Mouse (Mus musculus): ENCODE data around the gene Rac1.

Rac1 gene

DNA sequence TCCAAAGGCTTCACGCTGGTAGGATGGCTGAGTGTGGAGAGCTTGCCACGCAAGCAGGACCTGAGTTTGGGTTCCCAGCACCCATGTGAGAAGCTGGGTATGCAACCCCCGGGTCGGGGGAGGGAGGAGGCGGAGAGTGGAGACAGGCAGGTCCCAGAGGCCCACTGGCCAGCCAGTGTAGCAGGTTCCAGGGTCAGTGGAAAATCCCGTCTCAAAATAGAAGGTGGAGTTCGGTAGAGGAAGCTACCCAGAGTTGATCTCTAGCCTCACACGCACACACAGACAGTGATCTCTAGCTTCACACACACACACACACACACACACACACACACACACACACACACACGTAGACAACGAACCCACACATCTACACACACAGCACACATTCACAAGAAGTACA lies 34.7 kb downstream of the Rac1 start:
- no peak for DNase-seq (ENCODE audit: low read depth, low spot score)

DNA sequence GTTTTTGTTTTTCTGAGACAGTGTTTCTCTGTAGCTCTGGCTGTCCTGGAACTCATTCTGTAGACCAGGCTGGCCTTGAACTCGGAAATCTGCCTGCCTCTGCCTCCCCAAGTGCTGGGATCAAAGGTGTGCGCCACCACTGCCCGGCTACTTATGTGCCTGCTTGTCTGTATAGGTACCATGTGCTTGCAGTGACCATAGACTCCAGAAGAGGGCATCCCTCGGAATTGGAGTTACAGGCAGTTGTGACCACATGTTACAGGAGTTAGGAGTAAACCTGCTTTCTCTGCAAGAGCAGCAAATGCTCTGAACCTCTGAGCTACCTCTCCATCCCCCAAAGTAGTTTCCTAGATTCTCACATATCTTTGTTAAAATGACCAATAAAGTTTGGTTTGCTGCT lies 36.1 kb downstream of the Rac1 start:
- no peak for DNase-seq (ENCODE audit: low read depth, low spot score)

GRCm38 (mm10) chr5:143489749-143490342 lies 38.0 kb downstream of the Rac1 start:
- DNase-seq (ENCODE audit: low read depth, low spot score) = no peak

- DNase-seq (ENCODE audit: low read depth, low spot score) = no peak
These were observed 39.8 kb downstream of the Rac1 start for GRCm38 (mm10) chr5:143487998-143488397.

DNA sequence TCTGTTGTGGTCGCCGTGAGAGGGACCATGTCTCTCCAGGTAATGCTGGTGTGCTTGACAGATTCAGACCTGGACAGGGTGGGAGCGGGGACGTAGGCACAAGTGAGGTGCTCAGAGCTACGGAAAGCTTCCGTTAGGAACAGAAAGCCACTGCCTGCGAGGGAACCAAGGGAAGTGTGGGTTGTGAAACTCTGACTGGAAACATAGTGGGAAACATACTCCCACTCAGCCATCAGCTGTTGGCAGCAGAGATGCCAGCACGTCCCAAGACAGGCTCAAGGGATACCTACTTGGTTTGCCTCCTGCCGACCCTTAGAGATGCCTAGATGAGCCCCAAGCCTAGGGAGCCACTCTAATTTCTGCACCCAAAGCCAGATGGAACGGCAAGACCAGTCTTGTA lies 40.6 kb downstream of the Rac1 start:
- DNase-seq (ENCODE audit: low read depth, low spot score) = no peak

GRCm38 (mm10) chr5:143484955-143485354 lies 42.9 kb downstream of the Rac1 start:
- DNase-seq (ENCODE audit: low read depth, low spot score) = no peak

DNA sequence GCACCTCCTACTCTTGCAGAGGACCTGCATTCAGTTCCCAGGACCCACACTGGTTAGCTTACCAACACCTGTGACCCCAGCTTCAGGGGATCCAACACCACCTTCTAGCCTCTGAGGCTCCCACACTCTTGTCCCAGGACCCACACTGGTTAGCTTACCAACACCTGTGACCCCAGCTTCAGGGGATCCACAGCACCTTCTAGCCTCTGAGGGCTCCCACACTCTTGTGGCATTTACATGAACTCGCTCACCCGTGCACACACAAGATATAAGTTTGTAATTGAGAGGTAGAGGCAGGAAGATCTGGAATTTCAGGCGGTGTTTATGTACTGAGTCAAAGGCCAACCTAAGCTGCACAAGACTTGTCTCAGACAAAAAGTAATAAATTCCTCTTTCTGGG lies 49.9 kb downstream of the Rac1 start:
- DNase-seq (ENCODE audit: low read depth, low spot score) = no peak

GRCm38 (mm10) chr5:143476013-143476412 lies 51.8 kb downstream of the Rac1 start:
- DNase-seq (ENCODE audit: low read depth, low spot score) = no peak

- DNase-seq (ENCODE audit: low read depth, low spot score) = no peak
These were observed 52.5 kb downstream of the Rac1 start for GRCm38 (mm10) chr5:143475153-143475844.

- DNase-seq (ENCODE audit: low read depth, low spot score) = no peak
These were observed 55.8 kb downstream of the Rac1 start for GRCm38 (mm10) chr5:143471953-143472618.

GRCm38 (mm10) chr5:143471165-143471546 lies 56.7 kb downstream of the Rac1 start:
- DNase-seq (ENCODE audit: low read depth, low spot score) = no peak

GRCm38 (mm10) chr5:143470421-143471164 lies 57.2 kb downstream of the Rac1 start:
- DNase-seq (ENCODE audit: low read depth, low spot score) = no peak

GRCm38 (mm10) chr5:143469628-143470027 lies 58.2 kb downstream of the Rac1 start:
- no peak for DNase-seq (ENCODE audit: low read depth, low spot score)

- no peak for DNase-seq (ENCODE audit: low read depth, low spot score)
These were observed 59.9 kb downstream of the Rac1 start for GRCm38 (mm10) chr5:143467931-143468330.

DNA sequence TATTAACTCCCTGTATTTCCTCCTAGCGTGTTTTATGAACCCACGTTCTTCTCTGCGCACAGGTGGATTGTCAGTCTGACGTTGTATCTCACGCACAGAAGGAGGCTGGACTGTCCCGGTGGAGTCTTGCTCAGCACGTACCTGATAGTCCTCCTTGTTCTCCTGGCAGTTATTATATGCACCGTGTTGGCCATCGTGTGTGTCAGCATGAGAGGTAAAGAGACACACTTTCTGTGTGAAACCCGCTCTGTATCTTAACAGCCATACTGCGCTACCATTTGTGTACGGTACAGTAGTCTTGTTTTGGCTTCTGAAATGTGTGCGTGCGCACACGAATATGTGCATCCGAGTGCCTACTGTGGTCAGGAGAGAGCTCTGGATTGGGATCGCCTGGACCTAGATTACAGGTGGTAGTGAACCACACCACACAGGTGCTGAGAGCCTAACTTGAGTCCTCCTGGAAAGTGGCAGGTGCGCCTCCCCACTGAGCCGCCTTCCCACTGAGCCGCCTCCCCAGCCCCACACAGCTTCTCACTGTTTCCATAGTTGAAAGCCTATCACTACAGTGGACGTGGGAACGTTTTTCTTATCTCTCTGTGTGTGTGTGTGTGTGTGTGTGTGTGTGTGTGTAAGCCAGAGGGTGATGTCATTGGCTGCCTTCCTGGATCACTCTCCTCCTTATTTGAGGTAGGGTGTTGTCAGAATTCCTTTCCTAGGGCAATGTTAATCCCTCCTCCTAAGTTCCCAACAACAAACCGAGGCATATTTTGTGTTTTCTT lies 60.8 kb downstream of the Rac1 start:
- no peak for DNase-seq (ENCODE audit: low read depth, low spot score)

GRCm38 (mm10) chr5:143465156-143466085 lies 62.4 kb downstream of the Rac1 start:
- no peak for DNase-seq (ENCODE audit: low read depth, low spot score)

GRCm38 (mm10) chr5:143464757-143465118 lies 63.1 kb downstream of the Rac1 start:
- DNase-seq (ENCODE audit: low read depth, low spot score) = peak; percentile 1

- DNase-seq (ENCODE audit: low read depth, low spot score) = peak; percentile 73
These were observed 63.6 kb downstream of the Rac1 start, which contains the start of gene Daglb for GRCm38 (mm10) chr5:143464100-143464756. TSS of gene Daglb (plus strand) at chr5:143464584.

GRCm38 (mm10) chr5:143463671-143464070 lies 64.2 kb downstream of the Rac1 start:
- no peak for DNase-seq (ENCODE audit: low read depth, low spot score)

All from brain, embryonic 18.5 days (tissue).